ENCODE assay signal across 13 mouse cellular contexts in genomic region chr9:122177256-122178220, GRCm38 (mm10).
DNase-seq lines count a peak whose midpoint lies in the region; TF ChIP-seq lines count a peak whose summit lies in the region.
"Had no signal": no experiment of that assay in that cellular context is flagged by ENCODE, and none has a peak within 500 bp of the region (broad histone marks: within the 10 kb centered on the region; RNA-seq: fewer than 3 reads in every experiment).

No protein-coding gene starts in this region.

- H3K4me2 ChIP-seq in myocyte (ENCODE audit: low read depth), result peak overlapping the region; percentile 21
- H3K4me2 ChIP-seq: embryonic facial prominence, embryonic 12.5 days; neural tube, embryonic 12.5 days had no signal

- no peak overlapping the region for H3ac ChIP-seq in myocyte (ENCODE audit: control insufficient read depth, insufficient read length)

- peaks cover 2% of the 10 kb centered on the region; the same call in 1 of the 2 replicates for H3K36me3 ChIP-seq in heart, embryonic 10.5 days
- no peaks in the 10 kb centered on the region for H3K36me3 ChIP-seq in myocyte (ENCODE audit: control insufficient read depth, insufficient read depth)

- no peaks in the 10 kb centered on the region for H3K79me2 ChIP-seq in myocyte (ENCODE audit: control insufficient read depth, insufficient read depth)

- no peak for TF ChIP-seq POLR2A in myocyte (IDR thresholded peaks at IDR 0.05; ENCODE audit: insufficient read length, low read depth)

- peaks cover 20% of the 10 kb centered on the region for H3K4me1 ChIP-seq in heart, embryonic 10.5 days
- H3K4me1 ChIP-seq in brown adipose tissue, adult 24 weeks (ENCODE audit: control insufficient read depth, insufficient read depth, insufficient read length, low read length), result peaks cover 52% of the 10 kb centered on the region
- H3K4me1 ChIP-seq: neural tube, embryonic 12.5 days had no signal

- WGBS in heart, embryonic 10.5 days, result 84% methylated on average over 7 of the region's 7 CpGs

- no peak for DNase-seq in heart, embryonic 10.5 days (ENCODE audit: low spot score)
- DNase-seq in heart, postnatal 4 days, result no peak
- peak; percentile 55 for DNase-seq in induced T-regulatory cell, adult 2 months (ENCODE audit: low read depth)
- no peak for DNase-seq in urinary bladder, postnatal 10 days (ENCODE audit: low spot score)
- DNase-seq in left cerebral cortex, adult 8-10 months (ENCODE audit: low spot score in 2 of 2), result no peak
- DNase-seq: cerebellum, adult 8-10 months; forebrain, postnatal 0 days; thymus, adult 18-20 months had no signal

- H3K9me3 ChIP-seq in heart, embryonic 10.5 days, result no peaks in the 10 kb centered on the region
- H3K9me3 ChIP-seq: embryonic facial prominence, embryonic 12.5 days; hindbrain, embryonic 10.5 days; neural tube, embryonic 12.5 days had no signal

- H3K27ac ChIP-seq in heart, embryonic 10.5 days, result peak overlapping the region; percentile 37; the same call in 1 of the 2 replicates
- peak overlapping the region; percentile 91 for H3K27ac ChIP-seq in brown adipose tissue, adult 24 weeks (replicated peaks; ENCODE audit: low read depth, low read length)
- H3K27ac ChIP-seq: embryonic facial prominence, embryonic 12.5 days; hindbrain, embryonic 10.5 days; neural tube, embryonic 12.5 days had no signal

- H3K4me3 ChIP-seq in heart, embryonic 10.5 days, result no peak overlapping the region
- H3K4me3 ChIP-seq in brown adipose tissue, adult 24 weeks (ENCODE audit: insufficient read depth, low read depth, low read length), result no peak overlapping the region
- H3K4me3 ChIP-seq in myocyte, result no peak overlapping the region
- H3K4me3 ChIP-seq: embryonic facial prominence, embryonic 12.5 days; hindbrain, embryonic 10.5 days; neural tube, embryonic 12.5 days had no signal

- H3K27me3 ChIP-seq in heart, embryonic 10.5 days (ENCODE audit: insufficient read depth, poor library complexity, severe bottlenecking), result no peaks in the 10 kb centered on the region
- H3K27me3 ChIP-seq in myocyte (ENCODE audit: control insufficient read depth, insufficient read depth, insufficient read length), result no peaks in the 10 kb centered on the region
- H3K27me3 ChIP-seq: embryonic facial prominence, embryonic 12.5 days; neural tube, embryonic 12.5 days had no signal

TF ChIP-seq in myocyte, 11 proteins besides CTCF, POLR2A, EP300 and RAD21:
- TF ChIP-seq TCF3 (IDR thresholded peaks at IDR 0.05; ENCODE audit: insufficient read length, low read depth), result no peak
- no peak for TF ChIP-seq SRF (IDR thresholded peaks at IDR 0.05; ENCODE audit: control insufficient read depth, insufficient read length, low read depth)
- TF ChIP-seq TCF12 (IDR thresholded peaks at IDR 0.05; ENCODE audit: insufficient read depth, poor library complexity, severe bottlenecking), result no peak
- TF ChIP-seq MYOG (IDR thresholded peaks at IDR 0.05; ENCODE audit: control insufficient read depth in 1 of 3, insufficient read depth in 1 of 3, insufficient read length in 2 of 3, low read depth in 2 of 3), result no peak
- no peak for TF ChIP-seq MYOD1 (IDR thresholded peaks at IDR 0.05; ENCODE audit: control insufficient read depth in 1 of 3, insufficient read length in 2 of 3, low read depth in 2 of 3)
- TF ChIP-seq POLR2AphosphoS2 (IDR thresholded peaks at IDR 0.05; ENCODE audit: insufficient read length, low read depth), result no peak
- no peak for TF ChIP-seq CEBPB (IDR thresholded peaks at IDR 0.05; ENCODE audit: insufficient read depth, poor library complexity, severe bottlenecking)
TF ChIP-seq in myocyte: peak in this region for 0.
